Mouse (Mus musculus) natural killer cell, adult 2 months (primary cell): ENCODE data around the gene Trpm8.
A peak's percentile ranks its signal among the peaks of the same experiment; 100 is the strongest.

Source experiments
- DNase-seq, 2 experiments: peaks; one replicate each; pipeline ENCODE4 v3.0.0; 2022; ENCODE audit warnings: low spot score in 2 of 2

Gene Trpm8

DNA sequence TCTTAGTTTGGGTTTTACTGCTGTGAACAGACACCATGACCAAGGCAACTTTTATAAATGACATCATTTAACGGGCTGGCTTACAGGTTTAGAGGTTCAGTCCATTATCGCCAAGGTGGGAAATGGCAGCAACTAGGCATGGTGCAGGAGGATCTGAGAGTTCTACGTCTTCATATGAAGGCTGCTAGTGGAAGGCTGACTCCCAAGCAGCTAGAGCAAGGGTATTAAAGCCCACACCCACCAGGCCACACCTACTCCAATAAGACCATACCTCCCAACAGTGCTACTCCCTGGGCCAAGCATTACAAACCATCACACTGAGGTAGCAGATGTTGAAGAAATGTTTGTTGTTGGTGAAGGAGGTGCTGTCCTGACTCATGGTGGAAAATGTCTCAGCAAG lies 78.2 kb downstream of the Trpm8 start:
- DNase-seq: no peak

DNA sequence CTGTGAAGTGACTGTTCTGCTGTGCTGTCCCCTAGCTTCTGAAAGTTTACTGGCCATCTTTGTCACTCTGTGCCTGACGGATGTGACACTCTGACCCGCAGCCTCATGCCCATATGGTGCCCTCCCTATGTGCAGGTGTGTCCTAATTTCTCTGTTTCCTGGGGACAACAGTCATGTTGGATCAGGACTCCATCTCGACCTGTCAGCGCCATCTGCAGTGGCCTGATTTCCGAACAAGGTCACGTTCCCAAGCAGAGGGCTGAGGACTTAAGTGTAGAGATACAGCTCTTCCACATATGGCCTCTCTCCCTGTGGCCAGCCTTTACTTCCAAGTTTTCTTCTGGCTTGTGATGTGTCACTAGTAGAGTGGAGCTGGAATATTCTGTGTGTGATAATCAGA lies 79.2 kb downstream of the Trpm8 start:
- DNase-seq: no peak

GRCm38 (mm10) chr1:88357458-88358090 lies 80.1 kb downstream of the Trpm8 start:
- peak in 1 of 2 experiments; percentile 3 for DNase-seq

DNA sequence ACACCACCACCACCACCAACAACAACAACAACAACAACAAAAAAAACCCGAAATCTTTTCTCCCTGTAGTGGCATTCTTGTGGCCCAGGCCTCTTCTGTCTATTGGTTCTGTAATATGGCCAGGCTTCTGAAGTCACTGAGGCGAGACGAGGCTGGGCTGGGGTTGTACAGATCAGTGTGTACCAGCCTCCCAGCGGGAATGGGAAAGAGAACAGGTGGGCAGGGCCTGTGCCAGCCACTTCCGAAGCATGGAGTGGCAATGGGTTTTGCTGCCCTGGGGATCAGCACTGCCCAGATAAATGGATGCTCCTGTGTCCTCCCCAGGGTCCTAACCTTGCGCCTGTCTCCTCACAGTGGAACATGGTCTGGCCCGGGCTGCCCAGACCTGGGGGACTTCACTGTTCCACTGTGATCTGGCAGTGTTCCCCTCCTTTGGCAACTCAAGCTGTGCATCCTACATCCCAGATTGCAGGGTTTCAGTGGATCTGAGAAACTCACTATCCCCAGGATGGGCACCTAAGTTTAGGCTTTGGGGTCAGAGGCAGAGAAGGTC lies 80.7 kb downstream of the Trpm8 start:
- no peak for DNase-seq

DNA sequence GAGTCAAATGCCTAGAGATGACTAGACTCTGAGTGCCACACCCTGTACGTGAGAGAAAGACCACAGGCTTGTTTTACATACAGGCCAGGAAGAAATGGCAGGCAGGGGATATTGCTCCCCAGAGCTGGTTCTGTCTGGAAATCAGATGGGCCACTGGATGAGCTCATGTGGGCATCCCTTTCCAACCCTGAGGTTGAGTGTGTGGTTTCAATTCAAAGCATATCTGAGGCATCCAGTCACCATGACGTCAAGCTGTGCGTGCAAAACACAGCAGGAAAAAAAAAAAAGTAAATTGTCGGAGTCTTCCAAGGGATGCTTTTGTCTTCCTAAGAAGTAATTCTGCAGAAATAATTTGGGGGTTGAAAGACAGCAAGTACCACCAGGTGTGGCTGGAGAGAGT lies 83.6 kb downstream of the Trpm8 start:
- no peak for DNase-seq

DNA sequence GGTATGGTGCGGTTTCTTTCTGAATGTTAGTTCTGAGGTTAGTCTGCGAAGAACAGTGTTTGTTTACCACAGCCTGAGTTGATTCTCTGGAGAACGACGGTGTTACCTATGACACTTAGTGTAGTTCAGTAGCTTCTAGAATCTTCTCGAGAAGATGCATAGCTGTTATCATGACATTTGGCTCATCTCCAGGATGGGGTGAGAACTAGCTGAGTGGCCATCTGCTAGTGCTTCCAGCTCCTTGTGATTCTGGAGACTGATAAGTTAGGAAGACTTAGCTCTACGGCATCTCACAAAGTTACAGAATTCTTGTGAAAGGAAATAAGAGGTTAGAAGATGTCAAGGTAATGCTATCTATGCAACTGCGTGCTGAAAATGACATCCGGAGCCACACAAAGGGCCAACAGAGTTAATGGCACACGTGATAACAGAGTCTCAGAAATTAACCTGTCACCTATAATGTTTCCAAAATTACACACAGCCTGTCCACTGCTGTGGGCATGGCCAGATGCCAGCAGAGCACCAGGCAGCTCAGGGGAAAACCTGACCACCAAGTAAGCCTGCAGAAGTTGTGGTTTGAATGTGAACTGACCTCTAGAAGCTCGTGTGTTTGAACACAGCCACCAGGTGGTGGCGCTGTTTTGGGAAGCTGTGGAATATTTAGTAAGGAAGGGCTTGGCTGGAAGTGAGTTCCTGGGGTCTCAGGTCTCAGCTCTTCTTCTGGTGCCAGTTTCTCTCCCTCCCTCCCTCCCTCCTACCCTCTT lies 89.6 kb downstream of the Trpm8 start:
- DNase-seq: no peak

- no peak for DNase-seq
These were observed 101.0 kb downstream of the Trpm8 start for GRCm38 (mm10) chr1:88378446-88378845.

DNA sequence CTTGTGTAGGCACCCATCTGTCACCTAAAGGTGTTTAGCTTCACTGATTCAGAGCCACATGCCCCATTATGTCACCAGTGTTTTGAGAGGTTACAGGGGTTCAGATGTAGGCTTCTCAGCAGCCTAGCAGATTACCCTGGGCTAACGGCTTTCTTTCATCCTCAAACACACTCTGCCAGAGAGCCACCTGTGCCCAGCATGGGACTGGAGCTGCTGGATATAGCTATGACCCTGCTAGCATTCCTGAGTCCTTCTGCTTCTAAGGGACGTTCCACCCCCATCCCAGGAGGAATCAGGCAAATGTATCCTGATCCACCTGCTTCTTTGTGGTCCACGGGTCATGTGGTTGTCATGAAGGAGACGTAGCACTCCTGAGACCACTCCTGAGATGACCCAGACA lies 114.2 kb downstream of the Trpm8 start:
- DNase-seq: no peak

- DNase-seq: no peak
These were observed 115.9 kb downstream of the Trpm8 start for GRCm38 (mm10) chr1:88393321-88393720.

GRCm38 (mm10) chr1:88403378-88403777 lies 125.9 kb downstream of the Trpm8 start:
- DNase-seq: no peak

GRCm38 (mm10) chr1:88406078-88406806 lies 128.8 kb downstream of the Trpm8 start:
- DNase-seq: no peak

DNA sequence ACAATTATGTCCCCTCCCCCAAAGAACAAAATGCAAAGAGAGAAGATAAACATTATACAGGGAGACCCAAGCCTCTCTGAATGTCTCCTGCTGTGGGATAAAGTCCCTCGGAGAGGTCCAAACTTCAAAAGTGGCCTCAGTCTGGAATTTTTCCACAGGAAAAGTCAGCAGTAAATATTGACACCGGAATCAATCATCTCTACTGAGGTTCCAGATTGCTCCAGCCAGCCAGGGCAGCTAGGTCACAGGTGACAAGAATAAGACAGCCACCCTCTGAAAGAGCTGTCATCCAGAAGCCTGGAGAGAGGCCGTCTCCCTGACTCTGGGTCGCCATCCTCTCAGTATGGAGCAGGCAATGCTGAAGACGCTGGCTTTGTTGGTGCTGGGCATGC lies 129.3 kb downstream of the Trpm8 start, which contains the start of gene Spp2:
Spp2 (plus strand) TSS at position 155 of the 392 bp plus-strand sequence.
- DNase-seq: no peak

- no peak for DNase-seq
These were observed 130.9 kb downstream of the Trpm8 start for GRCm38 (mm10) chr1:88408340-88408739.

- DNase-seq: no peak
These were observed 134.6 kb downstream of the Trpm8 start for GRCm38 (mm10) chr1:88412013-88412412.

- no peak for DNase-seq
These were observed 141.5 kb downstream of the Trpm8 start for GRCm38 (mm10) chr1:88418943-88419342.

GRCm38 (mm10) chr1:88422045-88422444 lies 144.6 kb downstream of the Trpm8 start:
- DNase-seq: no peak

- no peak for DNase-seq
These were observed 145.5 kb downstream of the Trpm8 start for GRCm38 (mm10) chr1:88422846-88423395.

DNA sequence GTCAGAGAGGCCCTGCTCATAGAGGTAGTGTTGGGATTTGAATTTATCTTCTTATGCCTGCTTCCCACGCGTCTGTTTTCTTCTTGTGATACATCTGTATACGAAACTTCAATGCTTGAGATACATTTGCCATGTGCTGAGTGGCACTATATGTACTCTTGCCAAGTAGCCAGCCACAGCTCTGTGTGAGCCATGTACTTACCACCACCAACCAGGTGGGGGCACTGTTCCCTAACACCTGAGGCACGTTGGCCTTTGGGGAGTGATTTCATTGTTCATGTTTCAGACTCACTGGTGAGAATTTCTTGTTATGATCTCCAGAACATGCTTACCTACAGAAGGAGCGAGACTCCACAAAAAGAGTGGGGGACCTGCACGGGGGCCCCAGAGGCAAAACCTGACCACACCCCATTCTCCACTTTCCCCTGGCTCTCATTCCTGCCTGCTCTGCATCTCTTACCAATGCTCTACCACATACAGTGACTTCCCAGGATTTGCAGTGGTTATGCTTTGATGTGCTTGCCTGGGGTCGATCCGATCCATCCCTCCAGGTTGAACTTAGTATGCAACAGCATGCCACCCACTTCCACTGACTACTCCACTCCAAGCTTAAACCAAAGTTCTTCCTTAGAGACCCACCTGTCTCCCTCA lies 147.3 kb downstream of the Trpm8 start:
- DNase-seq: peak; percentile 62 to 72

DNA sequence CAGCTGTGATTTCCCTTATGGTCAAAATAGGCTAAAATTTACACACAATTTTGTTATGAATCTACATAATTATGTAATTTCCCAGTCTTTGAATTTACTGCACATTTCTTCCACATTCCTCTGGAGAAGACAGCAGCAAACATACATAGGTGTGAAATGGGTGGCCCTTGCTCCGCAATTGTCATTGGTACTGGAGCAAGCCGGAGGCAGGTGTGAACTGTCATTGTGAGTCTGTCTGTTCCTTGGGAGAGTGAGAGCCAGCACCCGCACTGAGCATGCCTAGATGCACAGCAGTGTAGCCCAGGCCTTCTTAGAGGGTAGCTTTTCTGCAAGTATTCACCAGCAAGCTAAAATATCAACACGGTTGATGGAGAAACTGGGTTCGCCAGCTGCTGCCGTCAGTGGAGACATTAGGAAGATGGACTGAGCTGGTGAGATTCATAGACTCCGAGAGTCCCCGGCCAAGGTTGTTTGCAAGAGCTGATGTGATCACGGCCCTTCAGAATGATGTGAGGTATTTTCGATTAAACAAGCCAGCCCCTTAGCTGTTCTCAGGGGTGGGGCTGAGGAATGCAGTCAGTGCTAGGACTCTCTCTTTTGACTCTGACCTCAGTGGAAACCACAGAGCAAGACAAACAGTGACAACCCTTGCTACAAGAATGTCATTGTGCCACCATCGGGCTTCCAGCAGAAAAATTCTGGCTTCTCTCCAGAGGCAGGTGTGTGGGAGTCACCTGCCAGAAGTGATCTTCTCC lies 150.7 kb downstream of the Trpm8 start:
- DNase-seq: no peak

DNA sequence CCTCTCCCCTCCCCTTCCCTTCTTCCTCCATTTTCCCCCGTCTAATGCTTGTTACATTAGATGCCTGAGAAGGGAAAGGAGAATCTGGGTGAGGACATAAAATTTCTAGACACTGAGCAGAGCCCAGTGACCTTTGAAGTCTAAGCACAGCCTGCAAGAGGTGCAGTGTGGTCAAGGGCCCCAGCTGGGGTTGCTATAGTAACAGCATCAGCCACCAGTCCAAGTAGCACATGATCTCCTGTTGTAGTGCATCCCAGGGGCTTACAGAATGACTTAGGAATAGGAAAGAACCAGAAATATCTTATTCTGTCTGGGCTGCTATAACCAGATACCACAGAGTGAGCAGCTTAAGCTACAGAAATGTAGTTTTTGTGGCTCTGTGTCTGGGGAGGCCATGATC lies 152.0 kb downstream of the Trpm8 start:
- no peak for DNase-seq

DNA sequence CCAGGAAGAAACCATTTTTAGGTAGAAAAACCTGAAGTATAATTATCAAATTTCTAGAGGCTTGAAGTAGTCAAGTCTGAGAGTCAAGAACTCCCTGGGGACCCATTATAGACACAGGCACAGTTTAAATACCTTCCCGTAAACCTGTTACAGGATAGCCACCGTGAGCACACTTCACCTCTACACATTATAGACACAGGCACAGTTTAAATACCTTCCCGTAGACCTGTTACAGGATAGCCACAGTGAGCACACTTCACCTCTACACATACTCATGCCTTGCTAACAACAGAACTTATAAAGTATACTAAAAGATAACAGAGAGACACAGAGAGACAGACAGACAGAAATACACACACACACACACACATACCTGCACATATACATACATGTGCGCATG lies 153.8 kb downstream of the Trpm8 start:
- no peak for DNase-seq
